Mouse (Mus musculus) lung, adult 2 months (tissue): ENCODE data around the gene Nfatc4.

ENCODE experiments used
- CTCF ChIP-seq: fragments of 200-500 bp; IDR thresholded peaks from 2 replicates; pipeline ENCODE4 v1.5.1; 2011; ENCODE audit warnings: mild to moderate bottlenecking, low read length, control low read depth; ENCODE audit not compliant: insufficient read depth
- POLR2A ChIP-seq: fragments of 200-500 bp; IDR thresholded peaks from 2 replicates; pipeline ENCODE4 v1.6.1; 2011; ENCODE audit warnings: low read depth, mild to moderate bottlenecking, control low read depth, low read length, borderline replicate concordance; ENCODE audit errors: extremely low read depth

DNA sequence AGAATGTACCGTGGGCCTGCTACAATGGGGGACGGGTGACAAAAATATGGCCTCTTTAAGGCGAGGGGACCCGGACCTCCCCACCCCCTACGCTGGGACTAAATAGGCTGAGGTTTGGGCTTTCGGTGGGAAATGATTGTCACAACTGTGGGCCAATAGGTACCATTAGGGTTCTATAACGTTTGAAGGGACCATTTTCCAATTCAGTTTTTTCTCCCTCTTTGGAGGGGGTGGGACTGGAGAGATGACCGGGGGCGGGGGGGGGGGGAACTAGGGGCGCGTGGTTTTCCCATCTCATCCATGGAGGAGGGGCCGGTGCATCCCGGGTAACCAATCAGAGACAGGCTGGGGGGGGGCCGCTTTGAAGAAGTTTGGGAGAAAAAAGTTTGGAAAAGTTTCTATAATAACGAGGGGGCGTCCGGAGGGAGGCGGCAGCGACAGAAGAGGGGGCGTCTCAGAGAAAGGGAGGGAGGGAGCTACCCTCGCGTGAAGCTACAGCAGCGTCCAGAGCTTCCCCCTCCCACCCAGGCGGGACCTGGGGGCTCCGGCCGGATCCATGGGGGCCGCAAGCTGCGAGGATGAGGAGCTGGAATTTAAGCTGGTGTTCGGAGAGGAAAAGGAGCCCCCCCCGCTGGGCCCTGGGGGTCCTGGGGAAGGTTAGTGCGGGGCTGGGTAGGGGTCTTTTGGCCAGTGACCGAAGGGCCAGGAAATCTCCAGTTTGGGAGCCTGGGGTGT lies 1.7 kb downstream of the Nfatc4 start:
- TF ChIP-seq POLR2A (peak; percentile 19; the same call in 1 of the 2 replicates), CTCF (no peak)
